Mouse (Mus musculus) WW6 (cell line): ENCODE measurements around the gene Scgb1b11.
"Not testable (repeated sequence)": the region's sequence is repeated elsewhere in the genome, so short reads cannot be mapped to it uniquely, and the experiment has no call there.

ENCODE experiments used
- DNase-seq: peaks from one replicate; pipeline ENCODE4 v3.0.0-alpha.2; 2013; ENCODE audit warnings: low read depth, low spot score

Scgb1b11 gene

DNA sequence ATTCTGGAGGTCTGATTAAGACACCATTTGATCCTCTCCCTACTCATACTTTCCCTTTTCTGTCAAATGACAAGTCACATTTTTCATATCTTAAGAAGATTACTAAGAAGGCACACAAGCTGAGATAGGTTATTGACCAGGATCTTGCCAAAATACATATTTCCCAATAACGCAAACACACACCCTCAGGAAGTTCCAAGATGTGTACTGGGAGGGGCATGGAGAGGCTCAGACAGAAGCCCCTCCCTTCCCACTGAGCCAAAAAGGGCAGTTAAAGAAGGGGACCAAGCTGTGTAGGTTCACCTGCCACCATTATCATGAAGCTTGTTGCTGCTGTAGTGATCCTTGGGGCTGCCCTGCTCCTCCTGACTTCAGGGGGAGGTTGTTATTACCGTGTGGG, at the start of gene Scgb1b11:
Gene Scgb1b11 (plus strand): TSS at position 301 of the 400 bp plus-strand sequence.
- not testable (repeated sequence) for DNase-seq

DNA sequence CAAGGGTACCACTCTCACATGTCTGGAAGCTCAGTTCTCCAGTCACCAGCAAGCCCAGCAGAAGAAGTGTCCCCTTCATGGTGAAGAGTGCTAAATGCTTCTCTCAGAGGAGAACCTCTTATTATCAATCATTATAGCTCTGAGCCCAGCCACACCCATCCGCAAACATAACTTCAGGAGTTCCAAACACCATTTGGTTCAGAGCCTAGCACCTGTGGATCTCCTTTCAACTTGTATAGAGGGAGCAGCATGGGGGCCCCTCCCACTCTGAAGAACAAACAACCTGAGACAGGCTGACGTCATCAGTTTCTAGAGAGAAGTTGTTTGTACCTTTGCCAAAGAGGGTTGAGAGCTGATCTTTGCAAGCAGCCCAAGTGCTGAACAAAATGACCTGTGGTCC, 11.6 kb upstream of the Scgb1b11 start, which contains the start of gene Scgb2b11:
Gene Scgb2b11 (minus strand): TSS at position 101 of the 400 bp plus-strand sequence.
- DNase-seq = not testable (repeated sequence)
